Mouse (Mus musculus) lung, adult 18-20 months (tissue): ENCODE data around the gene Leng1.
A peak's percentile ranks its signal among the peaks of the same experiment; 100 is the strongest.

Source experiments
- DNase-seq, 2 experiments: peaks; one replicate each; pipeline ENCODE4 v3.0.0; 2022; ENCODE audit warnings: mixed read lengths in 2 of 2

Gene Leng1

GRCm38 (mm10) chr7:3629030-3629429, 36.6 kb downstream of the Leng1 start:
- DNase-seq: no peak

GRCm38 (mm10) chr7:3617242-3617995, 48.2 kb downstream of the Leng1 start, which contains the start of gene Ndufa3:
Gene Ndufa3, plus strand, starts transcription at chr7:3617373.
- peak; percentile 90 to 93 for DNase-seq

- DNase-seq: no peak
Measured at GRCm38 (mm10) chr7:3616389-3617241, 49.0 kb downstream of the Leng1 start.

- no peak for DNase-seq
Measured at GRCm38 (mm10) chr7:3616057-3616388, 49.6 kb downstream of the Leng1 start, which contains the start of gene Oscar. Gene Oscar, minus strand, starts transcription at chr7:3616157.

GRCm38 (mm10) chr7:3614021-3614420, 51.6 kb downstream of the Leng1 start:
- DNase-seq: no peak

- DNase-seq: no peak
Measured at GRCm38 (mm10) chr7:3611006-3611405, 54.6 kb downstream of the Leng1 start.

- DNase-seq: no peak
Measured at GRCm38 (mm10) chr7:3610437-3610836, 55.2 kb downstream of the Leng1 start.
